Mouse (Mus musculus): ENCODE measurements around the gene Ccr10. TPM values are rescaled to one million over a fixed set of nuclear protein-coding genes. Genes with fewer than 3 reads are reported as not detected.

Ccr10 gene
- polyA plus RNA-seq (2014; fragmentation: Nextera tagmentation; extraction: Ambion mirVana), result 0.14 and 0.33 TPM in 2 replicates

- Histone ChIP-seq H3K9me3 (ENCODE audit: control insufficient read depth, low read depth, low read length) (no peaks in the 10 kb centered on the region), H3K36me3 (ENCODE audit: control insufficient read depth, insufficient read depth, low read length) (no peaks in the 10 kb centered on the region), H3K27me3 (ENCODE audit: control insufficient read depth, insufficient read depth, low read length) (peaks cover 8% of the 10 kb centered on the region; the same call in 1 of the 2 replicates), H3K9ac (replicated peaks; ENCODE audit: low read depth, low read length) (no peak within 1 kb of the TSS; the same call in 1 of the 2 replicates), H3K4me3 (ENCODE audit: low read depth, low read length) (peak within 1 kb of the TSS; percentile 24), H3K27ac (ENCODE audit: low read length) (no peak within 1 kb of the TSS; the same call in 1 of the 2 replicates), H3K4me1 (ENCODE audit: control insufficient read depth, insufficient read depth, low read length) (peaks cover 33% of the 10 kb centered on the region), H3K4me2 (replicated peaks; ENCODE audit: low read depth, low read length) (peak within 1 kb of the TSS; percentile 79)
- ATAC-seq (ENCODE audit: insufficient number of reproducible peaks, insufficient read depth, low FRiP score, low read depth), result no peak
- WGBS, result 29% methylated on average over 14 of the region's 14 CpGs
Measured at GRCm38 (mm10) chr11:101174851-101175628, at the start of gene Ccr10. Gene Ccr10, minus strand, starts transcription at chr11:101175443.

GRCm38 (mm10) chr11:101224337-101224736 lies 49.1 kb upstream of the Ccr10 start:
- ATAC-seq (ENCODE audit: insufficient number of reproducible peaks, insufficient read depth, low FRiP score, low read depth), result no peak
- Histone ChIP-seq H3K27ac (ENCODE audit: low read length) (no peak overlapping the region), H3K4me3 (ENCODE audit: low read depth, low read length) (no peak overlapping the region), H3K4me1 (ENCODE audit: control insufficient read depth, insufficient read depth, low read length) (peaks cover 4% of the 10 kb centered on the region; the same call in 1 of the 2 replicates), H3K9ac (replicated peaks; ENCODE audit: low read depth, low read length) (no peak overlapping the region), H3K9me3 (ENCODE audit: control insufficient read depth, low read depth, low read length) (no peaks in the 10 kb centered on the region), H3K27me3 (ENCODE audit: control insufficient read depth, insufficient read depth, low read length) (no peaks in the 10 kb centered on the region), H3K4me2 (replicated peaks; ENCODE audit: low read depth, low read length) (no peak overlapping the region), H3K36me3 (ENCODE audit: control insufficient read depth, insufficient read depth, low read length) (no peaks in the 10 kb centered on the region)
- 94% methylated on average over 3 of the region's 3 CpGs for WGBS

GRCm38 (mm10) chr11:101221306-101221986 lies 46.2 kb upstream of the Ccr10 start:
- 74% methylated on average over 8 of the region's 8 CpGs for WGBS
- Histone ChIP-seq H3K27ac (ENCODE audit: low read length) (0 out of 2 replicates have a peak overlapping the region, but pooled peaks have one; percentile 10), H3K4me2 (replicated peaks; ENCODE audit: low read depth, low read length) (no peak overlapping the region), H3K4me3 (ENCODE audit: low read depth, low read length) (no peak overlapping the region), H3K9me3 (ENCODE audit: control insufficient read depth, low read depth, low read length) (no peaks in the 10 kb centered on the region), H3K27me3 (ENCODE audit: control insufficient read depth, insufficient read depth, low read length) (no peaks in the 10 kb centered on the region), H3K9ac (replicated peaks; ENCODE audit: low read depth, low read length) (no peak overlapping the region), H3K4me1 (ENCODE audit: control insufficient read depth, insufficient read depth, low read length) (peaks cover 4% of the 10 kb centered on the region; the same call in 1 of the 2 replicates), H3K36me3 (ENCODE audit: control insufficient read depth, insufficient read depth, low read length) (peaks cover 10% of the 10 kb centered on the region; the same call in 1 of the 2 replicates)
- no peak for ATAC-seq (ENCODE audit: insufficient number of reproducible peaks, insufficient read depth, low FRiP score, low read depth)

GRCm38 (mm10) chr11:101220853-101221252 lies 45.6 kb upstream of the Ccr10 start:
- Histone ChIP-seq H3K27me3 (ENCODE audit: control insufficient read depth, insufficient read depth, low read length) (no peaks in the 10 kb centered on the region), H3K27ac (ENCODE audit: low read length) (0 out of 2 replicates have a peak overlapping the region, but pooled peaks have one; percentile 10), H3K9ac (replicated peaks; ENCODE audit: low read depth, low read length) (no peak overlapping the region), H3K4me1 (ENCODE audit: control insufficient read depth, insufficient read depth, low read length) (peaks cover 4% of the 10 kb centered on the region; the same call in 1 of the 2 replicates), H3K4me3 (ENCODE audit: low read depth, low read length) (no peak overlapping the region), H3K4me2 (replicated peaks; ENCODE audit: low read depth, low read length) (no peak overlapping the region), H3K36me3 (ENCODE audit: control insufficient read depth, insufficient read depth, low read length) (peaks cover 11% of the 10 kb centered on the region; the same call in 1 of the 2 replicates), H3K9me3 (ENCODE audit: control insufficient read depth, low read depth, low read length) (no peaks in the 10 kb centered on the region)
- ATAC-seq (ENCODE audit: insufficient number of reproducible peaks, insufficient read depth, low FRiP score, low read depth), result no peak
- 32% methylated on average over 2 of the region's 2 CpGs for WGBS

GRCm38 (mm10) chr11:101218436-101219055 lies 43.3 kb upstream of the Ccr10 start:
- Histone ChIP-seq H3K4me2 (replicated peaks; ENCODE audit: low read depth, low read length) (no peak overlapping the region), H3K27ac (ENCODE audit: low read length) (no peak overlapping the region), H3K4me3 (ENCODE audit: low read depth, low read length) (no peak overlapping the region), H3K36me3 (ENCODE audit: control insufficient read depth, insufficient read depth, low read length) (peaks cover 32% of the 10 kb centered on the region; the same call in 1 of the 2 replicates), H3K9ac (replicated peaks; ENCODE audit: low read depth, low read length) (no peak overlapping the region), H3K4me1 (ENCODE audit: control insufficient read depth, insufficient read depth, low read length) (0 out of 2 replicates have a peak, but pooled peaks cover 4% of the 10 kb centered on the region), H3K27me3 (ENCODE audit: control insufficient read depth, insufficient read depth, low read length) (no peaks in the 10 kb centered on the region), H3K9me3 (ENCODE audit: control insufficient read depth, low read depth, low read length) (no peaks in the 10 kb centered on the region)
- WGBS, result 77% methylated on average over 10 of the region's 10 CpGs
- no peak for ATAC-seq (ENCODE audit: insufficient number of reproducible peaks, insufficient read depth, low FRiP score, low read depth)

- H3K4me1 ChIP-seq (ENCODE audit: control insufficient read depth, insufficient read depth, low read length), result 0 out of 2 replicates have a peak, but pooled peaks cover 4% of the 10 kb centered on the region
- ATAC-seq (ENCODE audit: insufficient number of reproducible peaks, insufficient read depth, low FRiP score, low read depth), result no peak
- H3K4me3 ChIP-seq (ENCODE audit: low read depth, low read length), result no peak overlapping the region
- 89% methylated on average over 5 of the region's 5 CpGs for WGBS
- H3K27me3 ChIP-seq (ENCODE audit: control insufficient read depth, insufficient read depth, low read length), result no peaks in the 10 kb centered on the region
- no peaks in the 10 kb centered on the region for H3K9me3 ChIP-seq (ENCODE audit: control insufficient read depth, low read depth, low read length)
- H3K27ac ChIP-seq (ENCODE audit: low read length), result no peak overlapping the region
- no peak overlapping the region for H3K4me2 ChIP-seq (replicated peaks; ENCODE audit: low read depth, low read length)
- no peak overlapping the region for H3K9ac ChIP-seq (replicated peaks; ENCODE audit: low read depth, low read length)
- H3K36me3 ChIP-seq (ENCODE audit: control insufficient read depth, insufficient read depth, low read length), result peaks cover 32% of the 10 kb centered on the region; the same call in 1 of the 2 replicates
Measured at GRCm38 (mm10) chr11:101216936-101217335, 41.7 kb upstream of the Ccr10 start.

GRCm38 (mm10) chr11:101211970-101212369 lies 36.7 kb upstream of the Ccr10 start:
- Histone ChIP-seq H3K27ac (ENCODE audit: low read length) (no peak overlapping the region), H3K9me3 (ENCODE audit: control insufficient read depth, low read depth, low read length) (no peaks in the 10 kb centered on the region), H3K9ac (replicated peaks; ENCODE audit: low read depth, low read length) (no peak overlapping the region), H3K36me3 (ENCODE audit: control insufficient read depth, insufficient read depth, low read length) (peaks cover 48% of the 10 kb centered on the region), H3K27me3 (ENCODE audit: control insufficient read depth, insufficient read depth, low read length) (no peaks in the 10 kb centered on the region), H3K4me2 (replicated peaks; ENCODE audit: low read depth, low read length) (no peak overlapping the region), H3K4me1 (ENCODE audit: control insufficient read depth, insufficient read depth, low read length) (no peaks in the 10 kb centered on the region), H3K4me3 (ENCODE audit: low read depth, low read length) (no peak overlapping the region)
- ATAC-seq (ENCODE audit: insufficient number of reproducible peaks, insufficient read depth, low FRiP score, low read depth), result peak; percentile 74; the same call in 1 of the 2 replicates
- WGBS, result 39% methylated on average over 3 of the region's 3 CpGs

GRCm38 (mm10) chr11:101200986-101201385 lies 25.7 kb upstream of the Ccr10 start:
- WGBS, result 16% methylated on average over 7 of the region's 7 CpGs
- no peak overlapping the region for H3K27ac ChIP-seq (ENCODE audit: low read length)
- H3K9ac ChIP-seq (replicated peaks; ENCODE audit: low read depth, low read length), result no peak overlapping the region
- H3K4me1 ChIP-seq (ENCODE audit: control insufficient read depth, insufficient read depth, low read length), result no peaks in the 10 kb centered on the region
- peaks cover 49% of the 10 kb centered on the region for H3K36me3 ChIP-seq (ENCODE audit: control insufficient read depth, insufficient read depth, low read length)
- H3K4me3 ChIP-seq (ENCODE audit: low read depth, low read length), result no peak overlapping the region
- H3K4me2 ChIP-seq (replicated peaks; ENCODE audit: low read depth, low read length), result no peak overlapping the region
- peak; percentile 28; the same call in 1 of the 2 replicates for ATAC-seq (ENCODE audit: insufficient number of reproducible peaks, insufficient read depth, low FRiP score, low read depth)
- H3K9me3 ChIP-seq (ENCODE audit: control insufficient read depth, low read depth, low read length), result no peaks in the 10 kb centered on the region
- no peaks in the 10 kb centered on the region for H3K27me3 ChIP-seq (ENCODE audit: control insufficient read depth, insufficient read depth, low read length)

All from stomach, embryonic 14.5 days (tissue).